Mouse (Mus musculus) hindbrain, embryonic 11.5 days (tissue): Measurements from ENCODE around the gene Wnt11. TPM values are rescaled to one million over a fixed set of nuclear protein-coding genes. Genes with fewer than 3 reads are reported as not detected.

Experiments
- ATAC-seq: fragments of 200-750 bp; cut with Nextera tagmentation; 2 replicates; pipeline ENCODE4 v1.8.0; 2017; ENCODE audit warnings: mild to moderate bottlenecking, moderate TSS enrichment, moderate library complexity; ENCODE audit not compliant: low FRiP score
- DNase-seq: peaks from one replicate; pipeline ENCODE4 v3.0.0-alpha.2; 2015; ENCODE audit warnings: low spot score
- H3K27ac ChIP-seq: fragments of 300-500 bp; sonication (generic); 2 replicates; pipeline ENCODE4 v1.5.1; 2014; ENCODE audit warnings: mild to moderate bottlenecking, low read depth, low read length
- H3K27me3 ChIP-seq: fragments of 300-500 bp; sonication (generic); 2 replicates; pipeline ENCODE4 v1.6.1; 2014; ENCODE audit warnings: mild to moderate bottlenecking, low read length, moderate library complexity, mixed read lengths; ENCODE audit not compliant: control insufficient read depth, insufficient read depth
- H3K36me3 ChIP-seq: fragments of 300-500 bp; sonication (generic); 2 replicates; pipeline ENCODE4 v1.6.1; 2014; ENCODE audit warnings: mild to moderate bottlenecking, low read length, moderate library complexity, mixed read lengths; ENCODE audit not compliant: control insufficient read depth, insufficient read depth
- H3K4me1 ChIP-seq: fragments of 300-500 bp; sonication (generic); replicated peaks from 2 replicates; pipeline ENCODE4 v1.6.1; 2014; ENCODE audit warnings: low read length, mixed read lengths; ENCODE audit not compliant: control insufficient read depth, insufficient read depth
- H3K4me2 ChIP-seq: fragments of 300-500 bp; sonication (generic); replicated peaks from 2 replicates; pipeline ENCODE4 v1.6.1; 2014; ENCODE audit warnings: mild to moderate bottlenecking, low read depth, low read length
- H3K4me3 ChIP-seq: fragments of 300-500 bp; sonication (generic); 2 replicates; pipeline ENCODE4 v1.5.1; 2014; ENCODE audit warnings: low read depth, low read length
- H3K9ac ChIP-seq: fragments of 300-500 bp; sonication (generic); 2 replicates; pipeline ENCODE4 v1.6.1; 2014; ENCODE audit warnings: low read depth, low read length
- H3K9me3 ChIP-seq: fragments of 300-500 bp; sonication (generic); 2 replicates; pipeline ENCODE4 v1.6.1; 2016; ENCODE audit warnings: low read length; ENCODE audit not compliant: control insufficient read depth
- WGBS: fragments of 180-500 bp; shearing (Covaris S2); extraction: QIAGEN DNeasy Blood & Tissue Kit; methylation state at CpG from one replicate; pipeline ENCODE4 v1.1.7; 2014; 5-methylcytosine and 5-hydroxymethylcytosine counted together
- polyA plus RNA-seq: library from polyadenylated mRNA; unstranded; fragments of >200 nt; fragmentation: Nextera tagmentation; extraction: Ambion mirVana; gene quantifications from 2 replicates; pipeline ENCODE4 v1.2.1, GENCODE M21; 2014

The Wnt11 gene
- polyA plus RNA-seq, 1 experiment from 2014 or later = 3.5 TPM

DNA sequence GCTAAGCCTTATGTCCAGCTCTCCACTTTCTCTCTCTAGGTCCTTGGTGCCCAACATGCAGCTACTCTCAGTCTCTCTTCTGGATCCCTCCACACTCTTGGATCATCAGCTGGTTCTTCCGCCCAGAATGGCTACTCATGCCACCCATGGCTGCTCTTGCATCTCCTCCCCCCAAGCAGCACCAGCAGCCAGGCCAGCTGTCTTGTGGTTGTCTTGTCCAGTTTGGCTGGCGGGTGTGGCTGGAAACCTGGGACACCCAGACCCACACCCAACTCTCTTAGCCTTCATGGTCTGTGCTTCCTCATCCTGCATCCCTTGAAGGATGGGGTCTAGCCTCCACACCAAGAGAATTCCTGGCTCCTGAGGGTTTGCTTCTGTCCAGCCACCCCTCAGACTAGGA lies 24.3 kb upstream of the Wnt11 start:
- H3K4me2 ChIP-seq = no peak overlapping the region
- H3K27me3 ChIP-seq = no peaks in the 10 kb centered on the region
- no peak overlapping the region for H3K4me3 ChIP-seq
- H3K4me1 ChIP-seq = no peaks in the 10 kb centered on the region
- H3K9me3 ChIP-seq = no peaks in the 10 kb centered on the region
- no peaks in the 10 kb centered on the region for H3K36me3 ChIP-seq
- DNase-seq (no peak), ATAC-seq (no peak)
- no peak overlapping the region for H3K27ac ChIP-seq
- H3K9ac ChIP-seq = no peak overlapping the region
- 92% methylated on average over 2 of the region's 2 CpGs for WGBS

GRCm38 (mm10) chr7:98820501-98820900 lies 14.4 kb upstream of the Wnt11 start:
- no peaks in the 10 kb centered on the region for H3K9me3 ChIP-seq
- H3K4me2 ChIP-seq = no peak overlapping the region
- H3K36me3 ChIP-seq = no peaks in the 10 kb centered on the region
- no peak overlapping the region for H3K4me3 ChIP-seq
- DNase-seq = no peak
- no peaks in the 10 kb centered on the region for H3K4me1 ChIP-seq
- 97% methylated on average over 1 of the region's 1 CpGs for WGBS
- H3K27ac ChIP-seq = no peak overlapping the region
- no peaks in the 10 kb centered on the region for H3K27me3 ChIP-seq
- no peak overlapping the region for H3K9ac ChIP-seq
- no peak for ATAC-seq

DNA sequence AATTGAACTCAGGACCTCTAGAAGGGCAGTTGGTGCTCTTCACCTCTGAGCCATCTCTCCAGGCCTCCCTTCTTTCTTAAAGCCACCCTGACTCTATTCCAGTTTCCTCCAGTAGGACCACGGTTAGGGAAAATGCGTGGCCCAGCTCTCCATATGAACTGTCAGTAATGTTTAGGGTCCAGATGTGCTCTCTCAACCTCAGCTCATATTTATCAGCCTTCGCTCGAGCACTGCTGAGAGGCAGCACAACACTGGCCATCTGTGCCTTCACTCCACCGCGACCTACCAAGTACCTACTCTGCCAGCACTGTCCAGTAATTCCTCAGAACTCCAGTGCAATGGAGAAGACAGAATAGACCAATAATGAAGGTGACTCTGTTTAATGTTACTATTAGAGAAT lies 12.0 kb upstream of the Wnt11 start:
- no peak overlapping the region for H3K9ac ChIP-seq
- WGBS = 78% methylated on average over 6 of the region's 6 CpGs

DNA sequence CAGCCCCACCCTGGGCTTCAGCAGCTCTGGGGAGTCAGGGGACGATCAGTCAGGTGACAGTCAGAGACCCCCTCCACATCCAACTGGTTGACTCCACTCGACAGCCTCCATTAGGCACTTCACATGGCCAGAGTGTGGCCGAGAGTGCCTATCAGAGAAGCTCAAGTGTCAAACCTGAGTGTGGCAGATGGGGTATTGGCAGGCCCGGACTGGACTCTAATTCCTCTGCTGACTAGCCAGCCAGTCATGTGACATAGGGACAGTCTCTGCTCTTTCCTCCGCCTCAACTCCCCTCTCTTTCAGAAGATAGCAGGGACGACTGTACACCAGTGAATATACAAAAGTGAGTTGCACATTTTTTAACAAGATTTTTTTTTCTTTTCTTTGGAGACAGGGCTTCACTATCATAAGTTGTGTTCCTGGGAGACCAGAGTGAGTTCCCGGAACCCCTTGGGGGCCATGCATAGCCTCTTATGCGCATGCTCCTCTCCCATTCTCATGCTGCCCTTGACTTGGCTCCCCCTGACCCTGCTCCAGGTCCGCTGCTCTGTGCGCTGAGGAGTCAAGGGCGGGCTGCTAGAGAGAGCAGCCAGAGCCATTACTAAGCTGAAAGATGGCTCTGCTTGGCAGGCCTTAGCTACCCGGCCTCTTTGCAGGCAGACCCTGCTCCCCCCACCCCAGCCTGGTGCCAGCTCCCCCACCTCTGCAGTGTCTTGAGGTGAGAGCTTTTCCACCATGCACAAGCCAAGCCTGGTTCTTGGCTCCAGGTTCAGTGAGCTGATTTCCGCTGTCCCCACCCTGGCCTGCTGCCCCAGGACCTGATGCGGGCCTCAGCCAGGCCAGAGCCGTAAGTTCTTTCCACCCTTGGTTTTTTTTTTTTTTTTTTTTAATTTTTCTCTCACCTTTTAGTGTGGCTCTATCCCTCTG lies 10.8 kb upstream of the Wnt11 start:
- Histone ChIP-seq H3K4me2 (no peak overlapping the region), H3K36me3 (no peaks in the 10 kb centered on the region), H3K4me3 (no peak overlapping the region), H3K27ac (no peak overlapping the region), H3K9me3 (no peaks in the 10 kb centered on the region), H3K4me1 (no peaks in the 10 kb centered on the region), H3K27me3 (no peaks in the 10 kb centered on the region), H3K9ac (no peak overlapping the region)
- no peak for ATAC-seq
- 67% methylated on average over 15 of the region's 15 CpGs for WGBS
- no peak for DNase-seq

More for the DNA sequence above, 12.0 kb upstream of the Wnt11 start:
- Histone ChIP-seq H3K9me3 (no peaks in the 10 kb centered on the region), H3K4me2 (no peak overlapping the region), H3K27ac (no peak overlapping the region), H3K36me3 (no peaks in the 10 kb centered on the region), H3K4me3 (no peak overlapping the region), H3K27me3 (no peaks in the 10 kb centered on the region), H3K4me1 (no peaks in the 10 kb centered on the region)
- no peak for ATAC-seq
- DNase-seq = no peak

DNA sequence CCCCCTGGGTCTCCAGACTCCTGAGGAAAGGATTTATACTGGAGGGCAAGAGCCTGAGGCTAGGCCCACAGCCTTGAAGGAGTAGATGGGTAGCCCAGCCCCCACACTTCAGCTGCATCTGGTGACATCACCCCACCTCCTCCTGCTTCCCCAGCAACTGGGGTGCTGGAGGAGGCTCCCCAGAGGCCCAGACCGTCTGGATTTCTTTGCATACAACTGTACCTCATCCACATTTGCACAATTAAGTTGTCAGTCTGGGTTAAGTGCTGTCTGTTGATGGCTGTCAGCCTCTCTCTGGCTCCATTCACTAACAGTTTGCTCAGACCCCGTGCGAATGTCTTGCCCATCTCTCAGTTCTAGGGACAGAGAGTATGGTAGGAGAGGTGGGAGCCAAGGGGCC lies 6.9 kb upstream of the Wnt11 start:
- Histone ChIP-seq H3K4me2 (no peak overlapping the region), H3K4me1 (0 out of 2 replicates have a peak, but pooled peaks cover 2% of the 10 kb centered on the region), H3K4me3 (no peak overlapping the region), H3K9ac (no peak overlapping the region), H3K36me3 (no peaks in the 10 kb centered on the region), H3K27me3 (peaks cover 10% of the 10 kb centered on the region), H3K9me3 (no peaks in the 10 kb centered on the region), H3K27ac (no peak overlapping the region)
- ATAC-seq (no peak), DNase-seq (no peak)
- 68% methylated on average over 3 of the region's 3 CpGs for WGBS

GRCm38 (mm10) chr7:98828876-98829275 lies 6.0 kb upstream of the Wnt11 start:
- H3K4me3 ChIP-seq = no peak overlapping the region

GRCm38 (mm10) chr7:98831290-98831689 lies 3.6 kb upstream of the Wnt11 start:
- Histone ChIP-seq H3K9me3 (no peaks in the 10 kb centered on the region), H3K36me3 (no peaks in the 10 kb centered on the region), H3K4me3 (no peak overlapping the region), H3K9ac (no peak overlapping the region), H3K27me3 (peaks cover 41% of the 10 kb centered on the region), H3K4me1 (peaks cover 6% of the 10 kb centered on the region; the same call in 1 of the 2 replicates), H3K4me2 (no peak overlapping the region), H3K27ac (no peak overlapping the region)
- DNase-seq (no peak), ATAC-seq (no peak)
- WGBS = 70% methylated on average over 6 of the region's 6 CpGs

More at GRCm38 (mm10) chr7:98828876-98829275, 6.0 kb upstream of the Wnt11 start:
- Histone ChIP-seq H3K27ac (no peak overlapping the region), H3K9ac (no peak overlapping the region), H3K4me2 (no peak overlapping the region), H3K4me1 (0 out of 2 replicates have a peak, but pooled peaks cover 2% of the 10 kb centered on the region), H3K36me3 (no peaks in the 10 kb centered on the region), H3K9me3 (no peaks in the 10 kb centered on the region), H3K27me3 (peaks cover 17% of the 10 kb centered on the region)
- ATAC-seq (no peak), DNase-seq (no peak)
- 40% methylated on average over 7 of the region's 7 CpGs for WGBS

DNA sequence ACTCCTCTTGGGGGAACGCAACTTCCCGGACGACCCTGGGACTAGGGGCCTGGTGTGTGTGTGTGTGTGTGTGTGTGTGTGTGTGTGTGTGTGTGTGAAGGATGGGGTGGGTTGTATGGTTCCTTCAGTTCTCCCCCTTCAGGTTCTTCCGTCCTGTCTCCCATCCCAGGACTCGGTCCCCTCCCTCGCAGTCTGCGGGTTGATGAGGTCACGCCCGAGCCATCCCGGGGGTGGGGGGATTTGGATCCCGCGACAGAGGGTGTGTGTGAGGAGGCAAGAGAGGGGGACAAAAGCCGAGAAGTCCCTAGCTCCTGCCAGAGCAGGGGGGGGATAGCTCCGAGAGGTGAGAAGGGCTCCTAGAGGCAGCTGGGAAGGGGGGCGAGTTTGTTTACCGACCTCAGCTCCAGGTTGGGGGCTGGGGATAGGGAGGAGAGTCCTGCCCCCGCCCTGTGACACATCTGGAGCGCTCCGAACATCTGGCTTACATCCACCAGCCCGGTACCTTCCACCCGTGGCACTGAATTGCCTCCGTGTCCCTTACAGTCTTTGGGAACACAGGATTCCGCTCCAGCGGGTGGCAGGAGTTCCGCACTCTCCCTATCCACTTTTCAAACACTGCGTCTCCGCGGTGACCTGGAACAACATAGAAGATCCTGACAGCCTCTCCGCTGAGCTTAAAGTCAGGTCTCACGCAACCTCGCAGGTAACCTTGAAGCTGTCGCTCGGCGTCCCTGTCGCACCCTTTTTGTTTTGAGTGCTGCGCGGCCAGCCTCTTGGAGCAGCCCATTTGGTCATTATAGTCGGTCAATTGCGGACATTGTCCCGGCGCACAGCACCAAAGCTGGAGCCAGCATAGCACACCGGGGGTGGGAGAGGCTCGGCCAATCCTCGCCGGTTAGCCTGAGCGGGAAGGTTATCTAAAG lies 868 bp downstream of the Wnt11 start:
- Histone ChIP-seq H3K4me3 (peak overlapping the region; percentile 48), H3K27ac (no peak overlapping the region), H3K27me3 (peaks cover 83% of the 10 kb centered on the region), H3K9ac (no peak overlapping the region), H3K4me1 (peaks cover 16% of the 10 kb centered on the region; the same call in 1 of the 2 replicates), H3K9me3 (no peaks in the 10 kb centered on the region), H3K36me3 (no peaks in the 10 kb centered on the region), H3K4me2 (peak overlapping the region; percentile 80)
- WGBS = under 1% methylated on average over 45 of the region's 46 CpGs
- peak; percentile 66 for DNase-seq
- no peak; the same call in 1 of the 2 replicates for ATAC-seq
